Mouse (Mus musculus) lung, embryonic 15.5 days (tissue): ENCODE results near the gene Ppp2r3c. TPM values are rescaled to one million over a fixed set of nuclear protein-coding genes. Genes with fewer than 3 reads are reported as not detected.
"Not testable (repeated sequence)": the region's sequence is repeated elsewhere in the genome, so short reads cannot be mapped to it uniquely, and the experiment has no call there.

ENCODE experiments used
- ATAC-seq: fragments of 200-750 bp; cut with Nextera tagmentation; 2 replicates; pipeline ENCODE4 v1.8.0; 2017; ENCODE audit warnings: moderate number of reproducible peaks, borderline replicate concordance; ENCODE audit not compliant: low FRiP score, low TSS enrichment; ENCODE audit errors: extremely low read depth
- H3K27ac ChIP-seq: fragments of 300-500 bp; sonication (generic); 2 replicates; pipeline ENCODE4 v1.5.1; 2015; ENCODE audit warnings: moderate library complexity, mild to moderate bottlenecking, inconsistent platforms
- H3K27me3 ChIP-seq: fragments of 300-500 bp; sonication (generic); 2 replicates; pipeline ENCODE4 v1.6.1; 2015; ENCODE audit warnings: inconsistent platforms
- H3K36me3 ChIP-seq: fragments of 300-500 bp; sonication (generic); 2 replicates; pipeline ENCODE4 v1.6.1; 2015; ENCODE audit warnings: inconsistent platforms
- H3K4me1 ChIP-seq: fragments of 300-500 bp; sonication (generic); 2 replicates; pipeline ENCODE4 v1.6.1; 2015; ENCODE audit warnings: inconsistent platforms
- H3K4me2 ChIP-seq: fragments of 300-500 bp; sonication (generic); 2 replicates; pipeline ENCODE4 v1.6.1; 2015; ENCODE audit warnings: inconsistent platforms, mild to moderate bottlenecking, moderate library complexity
- H3K4me3 ChIP-seq: fragments of 300-500 bp; sonication (generic); 2 replicates; pipeline ENCODE4 v1.5.1; 2015; ENCODE audit warnings: mild to moderate bottlenecking, inconsistent platforms
- H3K9ac ChIP-seq: fragments of 300-500 bp; sonication (generic); 2 replicates; pipeline ENCODE4 v1.6.1; 2015; ENCODE audit warnings: inconsistent platforms
- H3K9me3 ChIP-seq: fragments of 300-500 bp; sonication (generic); 2 replicates; pipeline ENCODE4 v1.6.1; 2016; ENCODE audit warnings: inconsistent platforms
- WGBS: fragments of 180-500 bp; shearing (Covaris S2); methylation state at CpG from one replicate; pipeline ENCODE4 v1.1.7; 2015; 5-methylcytosine and 5-hydroxymethylcytosine counted together
- polyA plus RNA-seq: library from polyadenylated mRNA; unstranded; fragments of >200 nt; fragmentation: Nextera tagmentation; extraction: Ambion mirVana; gene quantifications from 2 replicates; pipeline ENCODE4 v1.2.1, GENCODE M21; 2015

The Ppp2r3c gene
- polyA plus RNA-seq = 11.9 and 12.2 TPM in 2 replicates

- peak; percentile 96 for ATAC-seq
- H3K27ac ChIP-seq = peak within 1 kb of the TSS; percentile 91
- no peaks in the 10 kb centered on the region for H3K9me3 ChIP-seq
- H3K36me3 ChIP-seq = peaks cover 10% of the 10 kb centered on the region
- peak within 1 kb of the TSS; percentile 73 for H3K4me2 ChIP-seq
- no peaks in the 10 kb centered on the region for H3K27me3 ChIP-seq
- H3K9ac ChIP-seq = peak within 1 kb of the TSS; percentile 62
- peaks cover 24% of the 10 kb centered on the region for H3K4me1 ChIP-seq
- H3K4me3 ChIP-seq = peak within 1 kb of the TSS; percentile 60
- under 1% methylated on average over 55 of the region's 55 CpGs for WGBS
Observed at GRCm38 (mm10) chr12:55302485-55303441, at the start of gene Ppp2r3c. Gene Ppp2r3c (minus strand): TSS chr12:55302998.

GRCm38 (mm10) chr12:55344583-55344982 lies 41.8 kb upstream of the Ppp2r3c start:
- Histone ChIP-seq H3K4me2 (no peak overlapping the region), H3K36me3 (no peaks in the 10 kb centered on the region), H3K9me3 (no peaks in the 10 kb centered on the region), H3K9ac (no peak overlapping the region), H3K4me3 (no peak overlapping the region), H3K4me1 (peaks cover 4% of the 10 kb centered on the region; the same call in 1 of the 2 replicates), H3K27ac (peak overlapping the region; percentile 20), H3K27me3 (no peaks in the 10 kb centered on the region)
- WGBS = 74% methylated on average over 13 of the region's 13 CpGs
- ATAC-seq = no peak

GRCm38 (mm10) chr12:55343998-55344397 lies 41.2 kb upstream of the Ppp2r3c start:
- H3K4me3 ChIP-seq = no peak overlapping the region
- no peak overlapping the region for H3K4me2 ChIP-seq
- H3K4me1 ChIP-seq = peaks cover 4% of the 10 kb centered on the region; the same call in 1 of the 2 replicates
- no peak for ATAC-seq
- 87% methylated on average over 11 of the region's 11 CpGs for WGBS
- H3K36me3 ChIP-seq = no peaks in the 10 kb centered on the region
- peak overlapping the region; percentile 20; the same call in 1 of the 2 replicates for H3K27ac ChIP-seq
- H3K9ac ChIP-seq = no peak overlapping the region
- no peaks in the 10 kb centered on the region for H3K27me3 ChIP-seq
- no peaks in the 10 kb centered on the region for H3K9me3 ChIP-seq

GRCm38 (mm10) chr12:55343045-55343444 lies 40.2 kb upstream of the Ppp2r3c start:
- not testable (repeated sequence) for H3K4me2 ChIP-seq, H3K27me3 ChIP-seq, H3K4me3 ChIP-seq, ATAC-seq, H3K9ac ChIP-seq, H3K27ac ChIP-seq, H3K9me3 ChIP-seq, H3K4me1 ChIP-seq, H3K36me3 ChIP-seq
- 62% methylated on average over 1 of the region's 1 CpGs for WGBS

- 93% methylated on average over 1 of the region's 2 CpGs for WGBS
- ATAC-seq, H3K27me3 ChIP-seq, H3K4me2 ChIP-seq, H3K9ac ChIP-seq, H3K9me3 ChIP-seq, H3K27ac ChIP-seq, H3K4me3 ChIP-seq, H3K36me3 ChIP-seq, H3K4me1 ChIP-seq: not testable (repeated sequence)
Observed at GRCm38 (mm10) chr12:55338490-55338889, 35.7 kb upstream of the Ppp2r3c start.

- Histone ChIP-seq H3K9ac (no peak overlapping the region), H3K27ac (no peak overlapping the region), H3K27me3 (no peaks in the 10 kb centered on the region), H3K4me1 (no peaks in the 10 kb centered on the region), H3K9me3 (no peaks in the 10 kb centered on the region), H3K4me3 (no peak overlapping the region), H3K4me2 (no peak overlapping the region), H3K36me3 (0 out of 2 replicates have a peak, but pooled peaks cover 8% of the 10 kb centered on the region)
- no peak for ATAC-seq
- 76% methylated on average over 7 of the region's 7 CpGs for WGBS
Observed at GRCm38 (mm10) chr12:55333662-55334061, 30.9 kb upstream of the Ppp2r3c start.

- Histone ChIP-seq H3K9me3 (no peaks in the 10 kb centered on the region), H3K27ac (no peak overlapping the region), H3K4me2 (no peak overlapping the region), H3K27me3 (no peaks in the 10 kb centered on the region), H3K9ac (no peak overlapping the region), H3K4me3 (no peak overlapping the region), H3K4me1 (no peaks in the 10 kb centered on the region), H3K36me3 (0 out of 2 replicates have a peak, but pooled peaks cover 10% of the 10 kb centered on the region)
- 91% methylated on average over 7 of the region's 7 CpGs for WGBS
- ATAC-seq = no peak
Observed at GRCm38 (mm10) chr12:55329351-55329750, 26.6 kb upstream of the Ppp2r3c start.

GRCm38 (mm10) chr12:55328784-55329183 lies 26.0 kb upstream of the Ppp2r3c start:
- no peaks in the 10 kb centered on the region for H3K4me1 ChIP-seq
- no peaks in the 10 kb centered on the region for H3K27me3 ChIP-seq
- no peak overlapping the region for H3K4me2 ChIP-seq
- H3K9ac ChIP-seq = no peak overlapping the region
- 0 out of 2 replicates have a peak, but pooled peaks cover 10% of the 10 kb centered on the region for H3K36me3 ChIP-seq
- H3K27ac ChIP-seq = no peak overlapping the region
- no peaks in the 10 kb centered on the region for H3K9me3 ChIP-seq
- H3K4me3 ChIP-seq = no peak overlapping the region
- WGBS = 71% methylated on average over 4 of the region's 4 CpGs
- ATAC-seq = no peak

- Histone ChIP-seq H3K4me3 (no peak overlapping the region), H3K4me2 (no peak overlapping the region), H3K27ac (0 out of 2 replicates have a peak overlapping the region, but pooled peaks have one; percentile 1), H3K27me3 (no peaks in the 10 kb centered on the region), H3K36me3 (0 out of 2 replicates have a peak, but pooled peaks cover 10% of the 10 kb centered on the region), H3K9me3 (no peaks in the 10 kb centered on the region), H3K4me1 (no peaks in the 10 kb centered on the region), H3K9ac (no peak overlapping the region)
- ATAC-seq = no peak
- 82% methylated on average over 7 of the region's 7 CpGs for WGBS
Observed at GRCm38 (mm10) chr12:55325702-55326101, 22.9 kb upstream of the Ppp2r3c start.

- Histone ChIP-seq H3K4me2 (no peak overlapping the region), H3K9ac (no peak overlapping the region), H3K4me1 (no peaks in the 10 kb centered on the region), H3K27me3 (no peaks in the 10 kb centered on the region), H3K27ac (peak overlapping the region; percentile 51), H3K4me3 (no peak overlapping the region), H3K9me3 (no peaks in the 10 kb centered on the region), H3K36me3 (no peaks in the 10 kb centered on the region; the same call in 1 of the 2 replicates)
- 75% methylated on average over 18 of the region's 18 CpGs for WGBS
- ATAC-seq = no peak
Observed at GRCm38 (mm10) chr12:55321642-55322291, 19.0 kb upstream of the Ppp2r3c start.

GRCm38 (mm10) chr12:55315192-55315591 lies 12.4 kb upstream of the Ppp2r3c start:
- no peaks in the 10 kb centered on the region for H3K9me3 ChIP-seq
- H3K4me2 ChIP-seq = no peak overlapping the region
- ATAC-seq = peak; percentile 52; the same call in 1 of the 2 replicates
- H3K36me3 ChIP-seq = peaks cover 6% of the 10 kb centered on the region
- H3K27ac ChIP-seq = no peak overlapping the region
- H3K4me3 ChIP-seq = no peak overlapping the region
- H3K9ac ChIP-seq = no peak overlapping the region
- no peaks in the 10 kb centered on the region for H3K27me3 ChIP-seq
- 29% methylated on average over 5 of the region's 5 CpGs for WGBS
- 0 out of 2 replicates have a peak, but pooled peaks cover 4% of the 10 kb centered on the region for H3K4me1 ChIP-seq
